Mouse (Mus musculus): ENCODE results near the gene Rnf123. TPM values are rescaled to one million over a fixed set of nuclear protein-coding genes. Genes with fewer than 3 reads are reported as not detected.

The Rnf123 gene
- polyA plus RNA-seq, 1 experiment, result 33.4 TPM

GRCm38 (mm10) chr9:108047601-108048565 lies 35.3 kb downstream of the Rnf123 start:
- TF ChIP-seq REST (IDR thresholded peaks at IDR 0.05; ENCODE audit: insufficient read depth, insufficient read length), result no peak
- TF ChIP-seq TCF3 (IDR thresholded peaks at IDR 0.05; ENCODE audit: insufficient read length, low read depth), result no peak
- Histone ChIP-seq H3K36me3 (ENCODE audit: control insufficient read depth, insufficient read depth) (no peaks in the 10 kb centered on the region), H3K4me2 (ENCODE audit: low read depth) (peak overlapping the region; percentile 88), H3K79me2 (ENCODE audit: control insufficient read depth, insufficient read depth) (peaks cover 7% of the 10 kb centered on the region), H3K27me3 (ENCODE audit: control insufficient read depth, insufficient read depth, insufficient read length) (no peaks in the 10 kb centered on the region), H3ac (ENCODE audit: control insufficient read depth, insufficient read length) (no peak overlapping the region), H3K4me3 (peak overlapping the region; percentile 77)

DNA sequence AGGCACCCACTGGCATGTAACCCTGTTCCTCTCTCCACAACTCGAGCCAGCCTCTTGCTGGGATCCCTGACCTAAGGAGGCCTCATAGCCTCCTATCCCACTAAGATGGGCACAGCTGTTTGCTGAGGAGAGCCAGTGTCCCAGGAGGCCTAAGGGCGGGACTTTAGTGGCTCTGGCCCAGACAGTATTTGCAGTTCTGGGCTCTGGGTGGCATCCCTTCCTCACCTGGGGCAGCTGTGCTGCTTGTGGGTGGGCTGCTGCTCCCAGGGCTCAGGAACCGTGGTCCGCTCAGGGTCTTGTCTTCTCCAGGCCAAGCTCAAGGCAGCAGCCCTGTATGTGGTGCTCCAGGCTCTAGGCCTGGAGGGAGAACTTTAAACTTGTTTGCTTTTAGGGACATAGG lies 36.6 kb downstream of the Rnf123 start:
- H3K4me2 ChIP-seq (ENCODE audit: low read depth), result no peak overlapping the region
- no peak for TF ChIP-seq REST (IDR thresholded peaks at IDR 0.05; ENCODE audit: insufficient read depth, insufficient read length)
- no peak for TF ChIP-seq MYOG (IDR thresholded peaks at IDR 0.05; ENCODE audit: control insufficient read depth in 1 of 3, insufficient read depth in 1 of 3, insufficient read length in 2 of 3, low read depth in 2 of 3)
- no peak for TF ChIP-seq CEBPB (IDR thresholded peaks at IDR 0.05; ENCODE audit: insufficient read depth, poor library complexity, severe bottlenecking)
- TF ChIP-seq MAX (IDR thresholded peaks at IDR 0.05; ENCODE audit: low read depth), result no peak
- TF ChIP-seq POLR2AphosphoS2 (IDR thresholded peaks at IDR 0.05; ENCODE audit: insufficient read length, low read depth), result no peak
- TF ChIP-seq E2F4 (IDR thresholded peaks at IDR 0.05; ENCODE audit: insufficient read depth), result no peak
- TF ChIP-seq POLR2A (IDR thresholded peaks at IDR 0.05; ENCODE audit: insufficient read length, low read depth), result no peak
- no peak for TF ChIP-seq TCF3 (IDR thresholded peaks at IDR 0.05; ENCODE audit: insufficient read length, low read depth)
- no peak for TF ChIP-seq USF1 (IDR thresholded peaks at IDR 0.05; ENCODE audit: low read depth)
- TF ChIP-seq TCF12 (IDR thresholded peaks at IDR 0.05; ENCODE audit: insufficient read depth, poor library complexity, severe bottlenecking), result no peak
- no peak for TF ChIP-seq MYOD1 (IDR thresholded peaks at IDR 0.05; ENCODE audit: control insufficient read depth in 1 of 3, insufficient read length in 2 of 3, low read depth in 2 of 3)
- no peak for TF ChIP-seq SRF (IDR thresholded peaks at IDR 0.05; ENCODE audit: control insufficient read depth, insufficient read length, low read depth)
- H3ac ChIP-seq (ENCODE audit: control insufficient read depth, insufficient read length), result no peak overlapping the region
- H3K27me3 ChIP-seq (ENCODE audit: control insufficient read depth, insufficient read depth, insufficient read length), result no peaks in the 10 kb centered on the region
- no peak overlapping the region for H3K4me3 ChIP-seq
- H3K36me3 ChIP-seq (ENCODE audit: control insufficient read depth, insufficient read depth), result no peaks in the 10 kb centered on the region
- H3K79me2 ChIP-seq (ENCODE audit: control insufficient read depth, insufficient read depth), result peaks cover 7% of the 10 kb centered on the region

- TF ChIP-seq TCF3 (IDR thresholded peaks at IDR 0.05; ENCODE audit: insufficient read length, low read depth), result no peak
- peak; percentile 23 for TF ChIP-seq POLR2AphosphoS2 (IDR thresholded peaks at IDR 0.05; ENCODE audit: insufficient read length, low read depth)
- Histone ChIP-seq H3ac (ENCODE audit: control insufficient read depth, insufficient read length) (no peak overlapping the region), H3K4me3 (no peak overlapping the region), H3K4me2 (ENCODE audit: low read depth) (no peak overlapping the region), H3K27me3 (ENCODE audit: control insufficient read depth, insufficient read depth, insufficient read length) (no peaks in the 10 kb centered on the region), H3K79me2 (ENCODE audit: control insufficient read depth, insufficient read depth) (peaks cover 5% of the 10 kb centered on the region), H3K36me3 (ENCODE audit: control insufficient read depth, insufficient read depth) (peaks cover 4% of the 10 kb centered on the region)
Observed at GRCm38 (mm10) chr9:108044751-108045492, 38.2 kb downstream of the Rnf123 start.

GRCm38 (mm10) chr9:108035331-108036156 lies 47.6 kb downstream of the Rnf123 start:
- Histone ChIP-seq H3K4me3 (no peak overlapping the region), H3K36me3 (ENCODE audit: control insufficient read depth, insufficient read depth) (peaks cover 12% of the 10 kb centered on the region), H3K4me2 (ENCODE audit: low read depth) (no peak overlapping the region), H3K79me2 (ENCODE audit: control insufficient read depth, insufficient read depth) (no peaks in the 10 kb centered on the region), H3K27me3 (ENCODE audit: control insufficient read depth, insufficient read depth, insufficient read length) (no peaks in the 10 kb centered on the region), H3ac (ENCODE audit: control insufficient read depth, insufficient read length) (no peak overlapping the region)
- no peak for TF ChIP-seq MYOG (IDR thresholded peaks at IDR 0.05; ENCODE audit: control insufficient read depth in 1 of 3, insufficient read depth in 1 of 3, insufficient read length in 2 of 3, low read depth in 2 of 3)
- no peak for TF ChIP-seq TCF3 (IDR thresholded peaks at IDR 0.05; ENCODE audit: insufficient read length, low read depth)
- no peak for TF ChIP-seq SRF (IDR thresholded peaks at IDR 0.05; ENCODE audit: control insufficient read depth, insufficient read length, low read depth)
- no peak for TF ChIP-seq E2F4 (IDR thresholded peaks at IDR 0.05; ENCODE audit: insufficient read depth)
- no peak for TF ChIP-seq USF1 (IDR thresholded peaks at IDR 0.05; ENCODE audit: low read depth)
- no peak for TF ChIP-seq MAX (IDR thresholded peaks at IDR 0.05; ENCODE audit: low read depth)
- TF ChIP-seq MYOD1 (IDR thresholded peaks at IDR 0.05; ENCODE audit: control insufficient read depth in 1 of 3, insufficient read length in 2 of 3, low read depth in 2 of 3), result no peak
- TF ChIP-seq POLR2AphosphoS2 (IDR thresholded peaks at IDR 0.05; ENCODE audit: insufficient read length, low read depth), result no peak
- no peak for TF ChIP-seq REST (IDR thresholded peaks at IDR 0.05; ENCODE audit: insufficient read depth, insufficient read length)

Data from myocyte (in vitro differentiated cells).